Mouse (Mus musculus): ENCODE results near the gene Gnptg.

The Gnptg gene

DNA sequence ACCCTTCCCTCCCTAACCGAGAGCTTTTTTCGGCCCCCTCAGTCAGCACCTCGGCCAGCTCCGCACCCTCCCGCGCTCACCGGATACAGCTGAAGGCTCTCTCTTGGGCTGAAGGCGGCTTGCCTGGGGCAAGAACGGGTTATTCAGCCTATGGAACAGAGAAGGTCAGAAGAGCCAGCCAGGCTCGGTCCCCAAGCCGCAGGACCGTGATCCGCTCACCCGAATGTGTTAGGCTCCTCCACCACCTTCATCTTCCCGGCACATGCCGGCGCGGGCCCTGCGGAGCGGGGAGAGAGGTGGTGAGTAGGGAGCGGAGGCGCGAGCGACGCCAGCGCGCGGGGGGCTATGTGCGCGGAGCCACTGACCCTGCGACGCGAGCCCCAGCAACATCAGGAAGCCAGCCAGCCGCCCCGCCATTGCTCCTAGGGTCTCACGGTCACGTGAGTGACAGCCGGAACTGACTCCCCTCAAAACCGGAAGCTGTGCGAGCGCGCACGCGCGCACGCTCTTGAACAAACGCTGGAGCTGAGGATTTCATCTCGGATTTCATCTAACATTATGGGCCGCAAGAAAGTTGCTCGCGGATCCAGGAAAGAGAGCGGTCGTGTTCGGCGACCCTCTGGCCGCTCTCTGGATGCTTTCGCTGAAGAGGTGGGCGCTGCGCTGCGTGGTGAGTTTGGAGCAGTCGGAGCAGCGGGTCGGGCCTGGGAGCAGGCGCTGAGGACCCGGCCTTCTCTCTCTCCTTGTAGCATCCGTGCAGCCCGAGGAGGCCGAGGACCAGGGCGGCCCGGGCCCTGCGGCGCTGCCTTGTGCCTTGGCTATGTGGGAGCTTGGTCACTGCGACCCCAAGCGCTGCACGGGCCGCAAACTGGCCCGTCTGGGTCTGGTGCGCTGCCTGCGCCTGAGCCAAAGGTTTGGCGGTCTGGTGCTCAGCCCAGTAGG is at the start of gene Gnptg, which contains the start of gene Tsr3:
Gene Gnptg (minus strand): TSS at position 430 of the 942 bp plus-strand sequence.
Gene Tsr3 (plus strand): TSS at position 476 of the 942 bp plus-strand sequence.
- DNase-seq (ENCODE audit: low read depth in 2 of 2, low spot score in 2 of 2) = peak; percentile 78 to 84

DNA sequence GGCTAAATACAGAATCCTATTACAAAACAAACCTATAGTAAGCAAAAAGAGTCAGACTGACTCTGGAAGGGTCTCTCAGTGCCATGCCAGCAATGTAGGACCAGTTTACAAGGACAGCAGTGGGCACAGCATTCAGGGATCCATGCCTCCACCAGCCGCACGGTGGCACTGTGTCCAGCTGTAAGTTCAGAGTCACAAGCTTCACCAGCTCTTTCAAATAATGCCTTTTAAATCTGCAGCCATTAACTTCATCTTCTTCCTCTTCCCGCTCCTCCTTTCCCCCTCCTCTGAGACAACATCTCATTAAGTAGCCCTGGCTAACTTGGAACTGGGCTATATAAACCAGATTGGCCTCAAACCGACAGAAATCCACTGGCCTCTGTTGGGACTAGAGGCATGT is 48.9 kb upstream of the Gnptg start:
- DNase-seq (ENCODE audit: low read depth in 2 of 2, low spot score in 2 of 2) = peak in 1 of 2 experiments; percentile 36

DNA sequence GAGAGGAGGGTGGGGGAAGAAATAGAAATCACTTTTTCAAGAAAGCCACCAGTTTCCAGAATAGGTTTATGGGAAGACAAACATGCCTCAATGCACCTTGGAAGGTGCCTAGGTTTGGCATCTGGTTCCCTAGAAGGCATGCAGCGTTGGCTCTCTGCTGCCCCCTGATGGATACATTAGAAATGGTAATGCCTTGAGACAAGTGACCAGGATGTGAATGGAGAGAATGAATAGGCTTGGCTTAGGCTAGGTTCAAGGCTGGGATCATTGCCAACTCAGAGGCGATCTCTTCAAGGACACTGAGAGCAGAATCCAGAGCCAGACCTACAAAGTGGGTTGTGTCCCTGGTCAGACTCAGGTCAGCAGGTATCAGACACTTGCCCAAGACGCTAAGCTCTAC is 45.1 kb upstream of the Gnptg start:
- peak; percentile 75 to 82 for DNase-seq (ENCODE audit: low read depth in 2 of 2, low spot score in 2 of 2)

GRCm38 (mm10) chr17:25282133-25282532 is 42.2 kb upstream of the Gnptg start:
- peak in 1 of 2 experiments; percentile 26 for DNase-seq (ENCODE audit: low read depth in 2 of 2, low spot score in 2 of 2)

DNA sequence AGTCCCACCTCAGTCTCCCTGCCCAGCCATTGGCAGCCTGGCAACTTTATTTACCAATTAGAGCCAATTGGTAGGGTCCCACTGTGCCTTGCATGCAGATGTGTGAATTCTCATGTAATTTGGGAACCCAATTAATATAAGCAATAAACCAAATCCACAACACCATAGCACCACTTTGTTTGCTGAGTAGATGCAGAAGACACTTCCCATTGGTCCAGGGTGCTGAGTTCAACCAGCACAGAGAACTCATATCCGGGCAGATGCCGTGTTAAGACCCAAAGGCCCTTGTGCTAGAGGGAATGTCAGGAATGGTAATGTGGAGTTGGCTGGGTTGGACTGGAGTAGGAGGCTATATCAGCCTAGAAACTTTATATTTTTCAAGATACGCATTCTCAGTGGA is 35.9 kb upstream of the Gnptg start:
- no peak for DNase-seq (ENCODE audit: low read depth in 2 of 2, low spot score in 2 of 2)

DNA sequence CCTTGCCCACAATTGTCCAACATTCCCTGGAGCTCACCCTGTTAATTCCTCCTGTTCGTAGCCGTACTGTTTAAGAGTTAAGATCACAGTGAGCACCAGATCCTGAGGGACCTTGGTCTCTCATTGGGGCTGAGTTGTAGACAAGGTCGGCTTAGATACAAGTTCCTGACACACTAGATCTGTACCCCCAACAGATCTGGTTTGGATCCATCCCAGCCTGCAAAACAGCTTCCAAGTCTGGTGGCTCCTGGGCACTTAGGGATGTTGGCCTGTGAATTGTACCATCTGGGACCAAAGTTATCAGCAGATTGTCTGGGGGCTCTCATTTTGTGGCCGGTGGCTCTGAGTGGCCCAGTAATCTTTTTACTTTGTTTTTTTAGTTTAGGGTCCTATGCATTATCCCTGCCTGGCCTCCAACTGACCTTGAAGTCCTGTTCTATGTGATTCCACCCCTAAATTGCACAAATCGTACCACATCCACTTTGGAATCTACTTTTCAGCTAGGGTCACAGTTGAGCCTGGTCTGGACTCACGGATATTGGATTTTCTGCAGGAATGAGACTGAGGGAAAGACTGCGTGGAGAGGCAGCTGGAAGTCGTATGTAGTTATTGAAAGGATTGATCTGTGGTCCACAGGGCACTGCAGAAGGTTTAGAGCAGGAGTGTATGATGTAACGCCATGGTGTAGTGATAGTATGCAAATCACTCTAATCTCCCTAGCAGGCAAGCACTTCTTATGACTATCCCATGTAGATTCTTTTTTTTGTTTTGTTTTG is 34.8 kb upstream of the Gnptg start, which contains the start of gene Ube2i:
Gene Ube2i (minus strand): TSS at position 52 of the 776 bp plus-strand sequence.
- no peak for DNase-seq (ENCODE audit: low read depth in 2 of 2, low spot score in 2 of 2)

- DNase-seq (ENCODE audit: low read depth in 2 of 2, low spot score in 2 of 2) = peak; percentile 96
Measured at GRCm38 (mm10) chr17:25273706-25274501, 34.0 kb upstream of the Gnptg start.

GRCm38 (mm10) chr17:25272951-25273705 is 33.2 kb upstream of the Gnptg start:
- DNase-seq (ENCODE audit: low read depth in 2 of 2, low spot score in 2 of 2) = peak; percentile 89

DNA sequence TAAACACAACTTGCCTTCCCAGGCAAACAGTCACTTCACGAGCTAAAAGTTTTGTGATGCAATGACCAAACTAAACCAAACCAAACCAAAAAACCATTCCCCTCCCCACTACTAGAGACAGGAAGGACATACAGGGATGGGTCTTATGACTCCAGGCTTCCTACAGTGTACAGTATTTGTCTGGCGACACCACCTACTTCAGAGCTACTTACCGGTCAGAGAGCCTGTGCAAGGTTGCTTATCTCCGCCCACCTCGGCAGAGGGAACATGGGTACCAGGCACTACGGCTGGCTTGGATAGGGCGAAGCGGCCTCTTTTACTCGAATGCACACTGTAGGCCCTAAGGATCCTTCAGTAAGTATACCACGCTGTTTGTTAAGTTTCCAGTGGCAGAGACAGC is 32.4 kb upstream of the Gnptg start:
- DNase-seq (ENCODE audit: low read depth in 2 of 2, low spot score in 2 of 2) = no peak

GRCm38 (mm10) chr17:25270795-25271335 is 30.9 kb upstream of the Gnptg start:
- DNase-seq (ENCODE audit: low read depth in 2 of 2, low spot score in 2 of 2) = no peak

- DNase-seq (ENCODE audit: low read depth in 2 of 2, low spot score in 2 of 2) = no peak
Measured at GRCm38 (mm10) chr17:25264453-25264852, 24.5 kb upstream of the Gnptg start.

DNA sequence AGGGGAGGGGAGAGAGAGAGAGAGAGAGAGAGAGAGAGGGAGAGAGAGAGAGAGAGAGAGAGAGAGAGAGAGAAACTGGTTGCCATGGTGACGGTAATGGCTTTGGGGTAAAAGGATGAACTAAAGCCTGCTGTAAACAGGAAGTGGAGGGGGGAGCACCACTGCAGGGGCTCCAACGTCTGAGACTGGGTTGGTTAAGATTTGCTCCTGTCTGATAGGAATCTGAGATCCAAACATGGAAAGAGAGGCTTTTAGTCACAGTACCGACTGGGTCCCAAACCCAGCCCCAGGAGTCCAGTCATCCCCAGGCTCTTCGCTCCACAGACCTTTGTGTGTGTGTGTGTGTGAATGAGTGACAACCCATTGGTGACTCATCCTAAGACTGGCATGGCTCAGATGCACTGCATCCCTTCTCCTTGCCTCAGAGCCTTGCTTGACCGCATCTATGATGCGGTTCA is 17.9 kb upstream of the Gnptg start:
- DNase-seq (ENCODE audit: low read depth in 2 of 2, low spot score in 2 of 2) = peak in 1 of 2 experiments; percentile 62

DNA sequence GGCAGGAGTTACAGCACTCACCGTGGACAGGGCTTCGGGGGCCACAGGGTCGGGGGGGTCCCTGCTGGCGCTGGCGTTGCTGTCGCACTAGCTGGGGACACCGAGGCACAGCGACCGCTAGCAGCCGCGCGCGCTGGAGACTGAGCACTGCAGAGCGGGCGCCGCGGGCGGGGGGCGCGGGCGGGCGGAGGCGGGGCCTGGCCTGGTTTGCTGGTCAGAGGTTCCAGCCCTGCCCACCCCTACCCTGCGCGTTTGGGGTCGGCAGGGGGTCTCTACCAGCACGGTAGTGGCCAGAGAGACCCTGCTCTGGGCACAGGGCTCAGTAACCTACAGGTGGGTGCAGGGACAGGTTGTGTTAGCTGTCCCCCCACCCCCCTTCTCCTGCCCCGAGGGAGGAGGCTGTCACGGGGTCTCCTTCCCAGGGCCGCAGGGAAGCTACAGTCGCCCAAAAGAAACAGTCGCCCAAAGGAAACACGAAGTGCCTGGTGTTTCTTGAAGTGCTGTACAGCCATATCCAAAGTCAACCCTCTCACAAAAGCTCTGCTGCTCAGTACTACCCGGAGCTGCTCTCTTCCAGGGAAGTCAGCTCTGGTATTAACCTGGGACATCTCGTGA is 16.3 kb upstream of the Gnptg start, which contains the start of gene Baiap3:
Gene Baiap3 (minus strand): TSS at position 225 of the 615 bp plus-strand sequence.
- no peak for DNase-seq (ENCODE audit: low read depth in 2 of 2, low spot score in 2 of 2)

- DNase-seq (ENCODE audit: low read depth in 2 of 2, low spot score in 2 of 2) = peak in 1 of 2 experiments; percentile 40
Measured at GRCm38 (mm10) chr17:25255110-25255509, 15.2 kb upstream of the Gnptg start.

GRCm38 (mm10) chr17:25253760-25254159 is 13.8 kb upstream of the Gnptg start:
- DNase-seq (ENCODE audit: low read depth in 2 of 2, low spot score in 2 of 2) = no peak

DNA sequence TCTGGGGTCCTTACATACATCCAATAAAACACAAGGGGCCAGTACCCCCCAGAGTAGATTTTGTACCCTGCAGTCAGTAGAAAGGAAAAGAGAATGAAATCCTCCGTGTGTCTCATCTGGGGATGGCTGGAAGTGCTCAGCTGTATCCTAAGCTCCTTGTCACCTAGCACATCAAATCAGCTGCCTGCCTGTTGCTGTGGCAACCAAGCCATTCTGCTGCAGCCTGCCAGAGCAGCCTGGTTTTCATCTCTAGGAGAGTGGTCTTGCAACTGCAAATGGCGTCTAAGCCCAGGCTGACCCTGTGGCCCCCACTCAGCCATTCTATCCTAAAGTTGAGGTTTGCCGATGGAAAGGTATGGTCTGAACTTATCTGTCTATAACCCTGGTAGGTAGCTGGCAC is 12.7 kb upstream of the Gnptg start:
- DNase-seq (ENCODE audit: low read depth in 2 of 2, low spot score in 2 of 2) = no peak

DNA sequence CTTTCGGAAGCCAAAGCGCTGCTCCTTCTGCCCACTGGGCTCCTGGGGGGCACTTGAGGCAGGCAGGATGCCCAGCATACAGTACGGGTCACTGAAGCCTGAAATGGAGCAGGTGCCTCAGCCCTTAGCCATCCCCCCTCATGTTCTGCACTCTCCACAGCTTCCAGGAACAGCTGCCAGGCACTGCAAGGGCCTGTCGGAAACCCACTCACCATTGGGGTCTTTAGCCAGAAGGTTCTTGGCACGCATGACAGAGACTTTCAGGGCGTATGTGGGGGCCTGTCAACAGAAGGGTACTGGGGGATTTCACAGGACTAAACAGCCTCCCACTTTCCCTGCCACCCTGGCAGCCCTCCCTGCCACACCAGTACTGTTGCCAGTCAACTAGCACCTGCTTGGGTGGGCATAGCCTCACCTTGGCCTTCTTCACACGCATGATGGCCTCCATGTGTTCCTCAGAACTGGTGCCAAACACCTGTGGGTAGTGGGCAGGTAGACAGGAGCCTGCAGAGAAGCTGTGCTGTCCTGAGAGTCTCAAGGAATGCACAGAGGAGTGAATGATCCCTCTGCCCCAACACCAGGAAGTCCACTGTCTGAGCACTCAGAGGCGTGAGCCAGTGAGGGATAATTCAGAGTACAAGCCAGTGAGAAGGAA is 10.4 kb upstream of the Gnptg start:
- no peak for DNase-seq (ENCODE audit: low read depth in 2 of 2, low spot score in 2 of 2)

- no peak for DNase-seq (ENCODE audit: low read depth in 2 of 2, low spot score in 2 of 2)
Measured at GRCm38 (mm10) chr17:25248033-25248750, 8.3 kb upstream of the Gnptg start.
